Mouse (Mus musculus): Measurements from ENCODE around the gene Sult2a1.
"Not testable (repeated sequence)": the region's sequence is repeated elsewhere in the genome, so short reads cannot be mapped to it uniquely, and the experiment has no call there.

The Sult2a1 gene

DNA sequence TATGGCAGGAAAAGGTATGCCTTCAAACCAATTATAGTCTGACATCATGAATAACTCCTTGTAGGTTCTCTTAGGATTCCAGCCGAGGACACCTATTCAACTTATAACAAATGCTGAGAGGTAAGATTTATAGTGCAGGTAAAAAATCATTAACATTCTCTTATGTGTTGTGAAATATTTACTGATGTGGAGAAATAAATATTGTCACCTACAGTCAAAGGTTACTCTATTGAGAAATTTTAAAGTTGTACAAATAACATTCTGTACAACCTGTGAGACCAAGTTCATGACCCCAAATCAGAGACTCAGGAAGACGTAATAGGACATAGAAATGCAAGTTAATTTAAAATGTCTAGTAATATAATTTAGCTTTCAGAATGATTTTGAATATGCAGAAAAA lies at the start of gene Sult2a1:
Sult2a1 (minus strand) TSS at position 101 of the 400 bp plus-strand sequence.
- DNase-seq (ENCODE audit: low spot score), result not testable (repeated sequence)

DNA sequence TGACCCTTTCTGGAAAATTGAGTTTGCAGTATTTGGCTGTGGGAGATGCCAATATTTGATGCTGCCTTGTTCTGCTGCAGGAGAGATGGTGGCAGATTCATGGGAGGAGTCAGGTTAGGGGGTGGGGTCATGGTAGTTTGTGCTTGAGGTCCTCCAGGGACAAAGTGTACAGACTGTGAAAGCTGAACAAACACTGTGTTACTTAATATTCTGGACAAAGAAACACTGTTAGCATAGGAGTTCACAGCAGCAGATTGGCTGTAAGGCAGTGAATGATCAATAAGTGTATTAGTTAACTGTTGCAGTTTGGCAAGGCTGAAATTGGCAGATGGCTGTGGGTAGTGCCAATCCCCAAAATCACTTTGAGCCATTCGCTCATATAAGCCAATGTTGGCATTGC lies 23.3 kb downstream of the Sult2a1 start:
- no peak for DNase-seq (ENCODE audit: low spot score)

Data from layer of hippocampus, adult 11-12 months (tissue).